Mouse (Mus musculus): ENCODE data around the gene 9930022D16Rik. TPM values are rescaled to one million over a fixed set of nuclear protein-coding genes. Genes with fewer than 3 reads are reported as not detected.

The 9930022D16Rik gene
- total RNA-seq (2021): not detected
- long read RNA-seq, experiment 1: 0 reads
- long read RNA-seq, experiment 2: 0 reads

DNA sequence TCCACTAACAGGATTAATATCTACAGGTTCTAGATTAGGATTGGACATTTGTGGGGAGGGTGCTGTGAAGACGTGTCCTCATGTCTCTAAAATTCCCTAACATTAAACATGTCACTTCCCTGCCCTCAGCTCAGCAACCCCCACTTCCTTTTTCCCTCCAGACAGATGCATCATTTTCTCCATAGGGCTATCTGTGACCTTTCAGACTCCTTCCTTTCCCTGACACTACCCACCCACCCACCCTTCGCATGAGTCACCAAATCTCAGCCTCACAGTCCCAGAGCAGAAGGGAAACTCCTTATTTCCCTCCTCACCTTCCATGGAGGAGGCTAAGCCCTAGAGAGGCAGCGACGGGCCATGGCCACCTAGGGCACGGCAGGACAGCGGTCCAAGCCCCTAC is at the start of gene 9930022D16Rik:
Gene 9930022D16Rik, plus strand, starts transcription at position 301 of the 400 bp plus-strand sequence.
- intact Hi-C loops (cut with DNase I; ENCODE audit: low total_unique reads): no loop called here
- no peak for DNase-seq

- DNase-seq: no peak
- intact Hi-C loops (cut with DNase I; ENCODE audit: low total_unique reads): no loop called here
These were observed 49.4 kb upstream of the 9930022D16Rik start for GRCm38 (mm10) chr11:109364337-109364736.

- DNase-seq: no peak
- intact Hi-C loops (cut with DNase I; ENCODE audit: low total_unique reads): no loop called here
These were observed 48.8 kb upstream of the 9930022D16Rik start for GRCm38 (mm10) chr11:109364881-109365280.

DNA sequence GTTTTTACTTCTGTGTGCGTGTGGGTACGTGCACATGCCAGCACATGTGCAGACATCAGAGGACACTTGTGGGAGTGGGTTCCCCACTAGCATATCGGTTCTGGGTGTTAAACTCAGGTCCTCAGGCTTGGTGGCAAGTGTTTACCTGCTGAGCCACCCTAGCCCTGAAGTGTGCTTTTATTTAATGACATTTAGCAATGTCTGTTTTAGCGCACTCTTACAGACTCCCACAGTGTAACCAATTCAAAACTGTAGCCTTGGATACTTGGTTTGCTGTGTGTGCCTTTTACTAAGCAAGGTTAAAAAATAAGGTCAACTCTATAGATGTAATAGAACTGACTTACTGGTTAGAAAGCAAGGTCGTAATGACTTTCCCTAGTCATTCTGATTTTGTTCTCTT is 47.9 kb upstream of the 9930022D16Rik start:
- DNase-seq: no peak
- intact Hi-C loops (cut with DNase I; ENCODE audit: low total_unique reads): no loop called here

DNA sequence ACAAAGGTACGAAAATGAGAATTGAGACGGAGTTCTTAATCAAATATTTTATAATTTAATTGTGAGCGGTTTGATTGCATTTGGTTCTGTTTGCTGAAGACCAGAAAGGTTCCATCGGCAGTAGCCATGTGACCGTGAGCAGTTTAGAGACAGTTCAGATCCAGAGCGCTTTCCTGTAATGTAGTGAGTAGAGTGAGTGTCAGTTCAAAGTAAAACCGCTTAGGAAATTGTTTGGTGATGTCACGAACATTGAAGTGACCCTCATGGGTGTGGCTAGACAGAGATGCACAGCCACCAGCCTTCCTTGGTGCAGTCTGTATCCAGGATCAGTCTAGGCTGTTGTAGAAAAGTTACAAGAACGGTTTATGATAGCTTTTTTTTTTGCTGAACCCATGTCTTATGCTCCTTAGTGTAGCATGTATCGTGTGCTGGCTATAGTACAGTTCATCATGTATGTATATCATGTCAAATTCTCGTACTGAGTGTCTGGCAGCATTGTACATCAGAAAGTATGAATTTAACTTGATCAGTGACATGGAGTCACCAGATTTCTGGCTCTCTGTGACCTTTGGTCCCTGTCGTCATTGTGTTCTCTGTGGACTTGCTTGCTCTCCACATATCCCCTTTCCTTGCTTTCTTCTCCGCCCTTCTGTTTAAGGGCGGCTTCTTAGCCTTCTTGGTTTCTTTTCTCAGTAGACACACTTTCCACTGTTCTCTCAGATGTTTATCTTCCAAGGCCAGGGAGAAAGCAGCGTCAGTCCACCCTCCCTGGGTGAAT is 46.7 kb upstream of the 9930022D16Rik start:
- DNase-seq: no peak
- intact Hi-C loops (cut with DNase I; ENCODE audit: low total_unique reads): no loop called here

GRCm38 (mm10) chr11:109369026-109369637 is 44.6 kb upstream of the 9930022D16Rik start:
- DNase-seq: peak; percentile 16
- intact Hi-C loops (cut with DNase I; ENCODE audit: low total_unique reads): no loop called here

DNA sequence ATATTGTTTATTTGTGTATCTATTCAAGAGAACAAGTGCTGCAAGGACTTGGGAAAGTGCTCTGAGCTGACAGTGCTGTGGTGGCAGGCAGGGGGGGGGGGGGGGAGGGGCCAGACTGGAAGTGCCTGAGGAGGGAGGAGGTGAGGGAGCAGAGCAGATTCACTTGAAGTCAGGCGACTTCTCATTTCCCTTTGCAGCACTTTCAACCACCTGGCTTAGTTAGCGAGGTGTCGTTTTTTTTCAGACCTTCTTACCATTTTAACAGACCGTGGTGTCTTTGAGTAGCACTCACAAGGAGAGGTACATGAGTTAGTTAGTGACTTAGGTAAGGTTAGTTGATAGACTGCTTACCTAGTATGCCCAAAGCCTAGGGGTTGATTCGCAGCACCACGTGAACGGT is 38.3 kb upstream of the 9930022D16Rik start:
- intact Hi-C loops (cut with DNase I; ENCODE audit: low total_unique reads): no loop called here
- no peak for DNase-seq

GRCm38 (mm10) chr11:109376484-109377143 is 37.1 kb upstream of the 9930022D16Rik start:
- no peak for DNase-seq

DNA sequence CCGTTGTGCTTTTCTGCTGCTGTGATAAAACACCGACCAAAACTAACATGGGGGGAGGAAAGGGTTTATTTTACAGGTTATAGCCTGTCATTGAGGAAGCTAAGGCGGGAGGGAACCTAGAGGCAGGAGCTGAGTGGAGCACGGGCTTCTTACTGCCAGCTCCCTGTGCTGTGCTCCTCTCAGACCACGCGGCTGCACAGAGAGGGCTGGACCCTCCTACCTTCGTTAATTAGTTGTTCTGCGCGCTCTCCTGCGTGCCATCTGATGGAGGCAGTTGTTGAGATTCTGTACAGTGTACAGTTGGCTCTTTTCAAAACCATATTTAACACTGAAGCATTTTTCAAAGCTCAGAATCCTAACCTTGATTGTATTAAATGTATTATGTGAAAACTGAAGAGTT is 36.2 kb upstream of the 9930022D16Rik start:
- no peak for DNase-seq
- intact Hi-C loops (cut with DNase I; ENCODE audit: low total_unique reads): no loop called here

More at GRCm38 (mm10) chr11:109376484-109377143, 37.1 kb upstream of the 9930022D16Rik start:
- intact Hi-C loops (cut with DNase I; ENCODE audit: low total_unique reads): no loop called here

DNA sequence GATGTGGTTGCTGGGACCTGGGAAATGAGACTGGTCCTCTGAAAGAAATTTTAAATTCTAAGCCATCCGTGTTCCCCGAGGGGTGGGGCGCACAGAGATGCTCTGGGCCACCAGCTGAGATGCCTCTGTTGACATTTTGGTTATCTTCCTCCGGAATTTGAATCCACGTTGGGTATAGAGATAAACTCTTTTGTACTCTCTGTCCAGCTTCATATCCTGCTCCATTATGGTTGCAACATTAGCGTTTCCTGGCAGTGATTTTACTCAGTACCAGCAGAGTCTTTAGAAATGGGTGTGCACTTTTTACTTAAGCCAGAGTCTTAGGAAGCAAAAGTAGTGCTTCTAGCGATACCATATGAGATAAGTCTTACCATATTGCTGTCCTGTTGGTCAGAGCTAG is 35.7 kb upstream of the 9930022D16Rik start:
- intact Hi-C loops (cut with DNase I; ENCODE audit: low total_unique reads): no loop called here
- no peak for DNase-seq

- no peak for DNase-seq
- intact Hi-C loops (cut with DNase I; ENCODE audit: low total_unique reads): no loop called here
These were observed 33.1 kb upstream of the 9930022D16Rik start for GRCm38 (mm10) chr11:109380662-109381061.

- DNase-seq: no peak
- intact Hi-C loops (cut with DNase I; ENCODE audit: low total_unique reads): no loop called here
These were observed 28.4 kb upstream of the 9930022D16Rik start for GRCm38 (mm10) chr11:109385296-109385695.

- no peak for DNase-seq
- intact Hi-C loops (cut with DNase I; ENCODE audit: low total_unique reads): no loop called here
These were observed 24.7 kb upstream of the 9930022D16Rik start for GRCm38 (mm10) chr11:109389046-109389445.

DNA sequence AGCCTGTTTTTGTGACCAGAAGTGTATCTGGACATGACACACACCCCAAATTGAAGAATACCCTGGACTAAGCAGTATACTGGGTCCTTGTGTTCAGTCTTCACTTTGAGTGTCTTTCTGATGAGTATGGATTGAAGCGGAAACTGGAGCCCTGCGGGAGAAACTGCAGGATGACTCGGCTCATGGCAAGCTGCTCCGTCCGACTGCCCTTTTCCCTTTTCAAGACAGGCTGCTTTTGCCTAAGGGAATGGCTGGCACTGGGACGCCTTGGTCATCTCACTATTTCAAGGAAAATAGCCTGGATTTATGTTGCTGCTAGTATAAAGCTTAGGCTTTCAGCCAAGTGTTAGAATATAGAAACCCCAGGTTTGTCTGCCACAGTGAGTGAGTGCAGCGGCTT is 22.5 kb upstream of the 9930022D16Rik start:
- no peak for DNase-seq
- intact Hi-C loops (cut with DNase I; ENCODE audit: low total_unique reads): no loop called here

DNA sequence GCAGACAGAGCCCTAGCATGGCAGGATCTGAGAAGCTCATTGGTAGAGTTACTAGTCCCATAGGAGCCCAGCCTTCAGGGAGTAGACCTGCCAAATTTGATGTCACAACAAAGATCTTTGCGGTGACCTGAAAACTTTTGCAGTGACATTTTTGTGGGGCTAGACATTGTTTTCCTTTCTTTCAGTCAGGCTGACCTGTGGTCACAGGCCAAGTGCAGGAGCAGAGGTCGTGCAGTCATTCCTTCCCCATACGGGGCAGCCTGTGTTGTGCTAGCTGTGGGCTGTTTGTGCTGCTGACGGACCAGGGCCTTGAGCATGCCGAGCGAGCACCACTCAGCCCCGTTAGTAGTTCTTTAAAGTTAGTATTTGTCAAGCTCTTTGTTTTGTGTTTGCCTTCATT is 22.0 kb upstream of the 9930022D16Rik start:
- intact Hi-C loops (cut with DNase I; ENCODE audit: low total_unique reads): no loop called here
- no peak for DNase-seq

- intact Hi-C loops (cut with DNase I; ENCODE audit: low total_unique reads): no loop called here
- no peak for DNase-seq
These were observed 21.1 kb upstream of the 9930022D16Rik start for GRCm38 (mm10) chr11:109392601-109393000.

GRCm38 (mm10) chr11:109394758-109395157 is 19.0 kb upstream of the 9930022D16Rik start:
- DNase-seq: no peak
- intact Hi-C loops (cut with DNase I; ENCODE audit: low total_unique reads): no loop called here

DNA sequence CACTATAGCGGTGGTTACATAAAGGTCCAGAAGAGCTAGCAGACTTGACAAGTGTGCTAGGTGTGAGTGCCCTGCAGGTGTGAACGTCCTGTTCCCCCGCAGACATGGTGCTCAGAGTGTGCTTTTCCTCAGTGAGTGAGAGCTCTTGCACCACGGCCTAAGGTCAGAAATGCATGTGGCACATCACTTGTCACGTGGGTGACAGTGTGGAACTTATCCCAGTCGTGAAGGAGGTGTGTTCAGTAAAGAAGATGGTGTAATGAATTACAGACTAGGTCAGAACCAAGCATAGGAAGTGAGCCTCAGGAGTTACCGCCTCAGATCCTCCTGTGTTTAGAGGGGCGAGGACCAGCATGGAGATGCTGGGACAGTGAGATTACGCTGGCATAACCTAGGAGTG is 18.4 kb upstream of the 9930022D16Rik start:
- intact Hi-C loops (cut with DNase I; ENCODE audit: low total_unique reads): no loop called here
- DNase-seq: no peak

- intact Hi-C loops (cut with DNase I; ENCODE audit: low total_unique reads): no loop called here
- DNase-seq: no peak
These were observed 7.3 kb upstream of the 9930022D16Rik start for GRCm38 (mm10) chr11:109406431-109406830.

DNA sequence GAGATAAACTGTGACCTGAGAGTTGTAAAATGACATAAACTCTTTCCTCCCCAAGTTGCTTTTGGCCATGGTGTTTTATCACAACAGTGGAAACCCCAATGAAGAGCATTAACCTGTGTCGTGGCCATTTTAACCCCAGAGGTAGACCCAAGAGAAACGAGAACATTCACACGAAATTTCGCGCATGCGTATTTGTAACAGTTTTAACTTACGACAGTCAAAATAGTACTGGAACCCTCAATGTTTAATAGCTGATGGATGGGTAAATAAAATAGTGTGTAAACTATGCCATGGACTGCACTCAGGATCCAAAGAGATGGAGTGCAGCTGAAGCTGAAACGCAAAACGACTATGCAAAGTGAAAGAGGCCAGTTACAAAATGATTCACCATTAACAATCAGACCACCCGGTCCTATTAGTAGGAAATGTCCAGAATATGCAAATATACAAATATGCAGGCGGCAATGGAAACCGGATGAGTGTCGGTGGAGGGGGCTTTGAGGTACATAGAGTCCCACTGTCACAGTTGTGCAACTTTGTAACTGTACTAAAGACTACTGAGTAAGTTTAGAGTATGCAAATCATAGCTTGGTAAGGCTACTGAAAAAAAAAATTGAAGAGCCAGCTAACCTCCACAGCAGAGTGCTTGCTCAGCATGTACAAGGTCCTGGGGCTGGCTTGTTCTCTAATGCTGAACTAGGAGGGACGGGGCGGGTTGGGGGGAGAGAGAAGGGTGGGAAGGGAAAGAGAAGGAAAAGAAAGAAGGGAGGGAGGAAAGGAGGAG is 3.3 kb upstream of the 9930022D16Rik start:
- intact Hi-C loops (cut with DNase I; ENCODE audit: low total_unique reads): no loop called here
- no peak for DNase-seq

Measured in gastrocnemius, postnatal 14 days (tissue).